In the genomic region with DNA sequence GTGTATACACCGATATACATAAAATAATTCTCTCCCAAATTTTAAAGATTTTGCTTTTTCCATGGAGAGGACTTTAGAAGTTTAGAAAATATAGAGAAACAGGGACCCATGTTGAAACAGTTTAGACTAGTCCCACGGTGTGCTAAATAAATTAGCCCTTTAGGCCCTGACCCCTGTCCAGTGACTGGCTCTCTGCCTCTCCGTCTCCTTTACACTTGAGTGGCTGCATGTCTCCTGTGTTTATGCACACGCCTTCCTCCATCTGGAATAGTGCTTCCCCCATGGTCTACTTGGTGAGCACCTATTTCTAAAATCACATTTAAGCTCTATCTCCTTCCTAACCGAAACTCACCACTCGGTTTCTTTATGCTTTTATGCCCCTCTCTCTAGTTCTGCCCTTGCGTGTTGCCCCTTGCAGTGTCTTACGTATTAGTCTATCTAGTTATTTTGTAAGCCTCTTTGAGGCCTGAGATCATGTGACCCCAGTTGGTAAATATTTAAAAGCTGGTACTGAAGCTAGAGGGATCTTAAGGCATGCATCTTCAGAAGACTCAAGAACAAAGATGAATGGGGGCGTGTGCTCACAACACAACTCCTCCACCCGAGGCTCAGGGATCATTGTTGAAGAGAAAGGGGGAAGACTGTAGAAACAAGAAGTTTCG, we compare ENCODE assay signal across 31 mouse cellular contexts. TPM values are rescaled to one million over a fixed set of nuclear protein-coding genes. Genes with fewer than 3 reads are reported as not detected.
A peak's percentile ranks its signal among the peaks of the same experiment; 100 is the strongest.
DNase-seq lines count a peak whose midpoint lies in the region; ATAC-seq and TF ChIP-seq lines count a peak whose summit lies in the region.
"Had no signal": no experiment of that assay in that cellular context is flagged by ENCODE, and none has a peak within 500 bp of the region (broad histone marks: within the 10 kb centered on the region; RNA-seq: fewer than 3 reads in every experiment).

No protein-coding gene starts in this region.

- H3K9ac ChIP-seq in heart, postnatal 0 days (replicated peaks; ENCODE audit: low read depth, low read length), result no peak overlapping the region
- H3K9ac ChIP-seq in heart, adult 2 months (ENCODE audit: low read depth, low read length), result no peak overlapping the region
- no peak overlapping the region for H3K9ac ChIP-seq in lung, embryonic 14.5 days
- H3K9ac ChIP-seq in kidney, postnatal 0 days (ENCODE audit: low read depth, low read length), result no peak overlapping the region
- no peak overlapping the region for H3K9ac ChIP-seq in hindbrain, embryonic 13.5 days
- H3K9ac ChIP-seq: embryonic facial prominence, embryonic 12.5 days; heart, embryonic 15.5 days; hindbrain, embryonic 15.5 days; liver, embryonic 13.5 days; neural tube, embryonic 12.5 days had no signal

- no peaks in the 10 kb centered on the region for H3K9me3 ChIP-seq in heart, postnatal 0 days (replicated peaks; ENCODE audit: control insufficient read depth, low read length)
- no peaks in the 10 kb centered on the region for H3K9me3 ChIP-seq in lung, embryonic 14.5 days (ENCODE audit: low read depth, low read length)
- H3K9me3 ChIP-seq in kidney, postnatal 0 days (replicated peaks; ENCODE audit: low read length), result no peaks in the 10 kb centered on the region
- no peaks in the 10 kb centered on the region for H3K9me3 ChIP-seq in hindbrain, embryonic 13.5 days
- H3K9me3 ChIP-seq: heart, embryonic 15.5 days; hindbrain, embryonic 15.5 days; liver, embryonic 13.5 days; neural tube, embryonic 12.5 days had no signal

- peaks cover 24% of the 10 kb centered on the region for H3K4me1 ChIP-seq in heart, postnatal 0 days (ENCODE audit: control insufficient read depth, insufficient read depth)
- peaks cover 6% of the 10 kb centered on the region for H3K4me1 ChIP-seq in heart, adult 2 months (ENCODE audit: control insufficient read depth, insufficient read depth, low read length)
- peaks cover 28% of the 10 kb centered on the region for H3K4me1 ChIP-seq in lung, embryonic 14.5 days (ENCODE audit: insufficient read depth)
- H3K4me1 ChIP-seq in kidney, postnatal 0 days (replicated peaks; ENCODE audit: insufficient read depth, low read length), result peaks cover 13% of the 10 kb centered on the region
- 0 out of 2 replicates have a peak, but pooled peaks cover 3% of the 10 kb centered on the region for H3K4me1 ChIP-seq in hindbrain, embryonic 13.5 days (replicated peaks)
- H3K4me1 ChIP-seq: hindbrain, embryonic 15.5 days; neural tube, embryonic 12.5 days had no signal

- no peak for ATAC-seq in heart, postnatal 0 days (ENCODE audit: insufficient read depth, low read depth)
- no peak for ATAC-seq in lung, embryonic 14.5 days (ENCODE audit: insufficient read depth)
- ATAC-seq in kidney, postnatal 0 days (replicated peaks; ENCODE audit: low FRiP score, low read depth), result no peak
- no peak for ATAC-seq in hindbrain, embryonic 13.5 days (ENCODE audit: low FRiP score)
- ATAC-seq: forebrain, embryonic 14.5 days; inflammation-experienced regulatory T-cells, adult 6 months; midbrain, embryonic 16.5 days had no signal

- WGBS in heart, postnatal 0 days, result 86% methylated on average over 11 of the region's 11 CpGs
- 85% methylated on average over 11 of the region's 11 CpGs for WGBS in heart, adult 2 months
- WGBS in lung, embryonic 14.5 days, result 41% methylated on average over 11 of the region's 11 CpGs
- 50% methylated on average over 11 of the region's 11 CpGs for WGBS in kidney, postnatal 0 days
- 80% methylated on average over 11 of the region's 11 CpGs for WGBS in hindbrain, embryonic 13.5 days

- H3K4me3 ChIP-seq in heart, postnatal 0 days (ENCODE audit: low read depth, low read length), result no peak overlapping the region
- H3K4me3 ChIP-seq in heart, adult 2 months, result no peak overlapping the region
- no peak overlapping the region for H3K4me3 ChIP-seq in lung, embryonic 14.5 days (ENCODE audit: low read depth, low read length)
- H3K4me3 ChIP-seq in kidney, postnatal 0 days (replicated peaks; ENCODE audit: low read depth, low read length), result no peak overlapping the region
- no peak overlapping the region for H3K4me3 ChIP-seq in hindbrain, embryonic 13.5 days
- H3K4me3 ChIP-seq: embryonic facial prominence, embryonic 12.5 days; heart, embryonic 15.5 days; hindbrain, embryonic 15.5 days; liver, embryonic 13.5 days; myocyte; neural tube, embryonic 12.5 days had no signal

- TF ChIP-seq POLR2A in heart, adult 2 months (IDR thresholded peaks at IDR 0.05; ENCODE audit: insufficient read depth, low read depth, low read length), result no peak

- no peak for TF ChIP-seq CTCF in heart, postnatal 0 days (IDR thresholded peaks at IDR 0.05; ENCODE audit: low read depth)
- no peak for TF ChIP-seq CTCF in heart, adult 2 months (IDR thresholded peaks at IDR 0.05)
- TF ChIP-seq CTCF in lung, embryonic 14.5 days (IDR thresholded peaks at IDR 0.05; ENCODE audit: low read depth), result no peak
- TF ChIP-seq CTCF in kidney, postnatal 0 days (IDR thresholded peaks at IDR 0.05; ENCODE audit: low read depth), result no peak

- intact Hi-C loops in heart, adult 2 months (cut with DNase I), result loop anchor here (10.0 kb wide), 1 partner anchor 171 kb away; no protein-coding TSS in a partner anchor

- peak; percentile 2 for DNase-seq in heart, postnatal 0 days (ENCODE audit: low spot score)
- DNase-seq in heart, adult 2 months, result no peak
- peak; percentile 5 for DNase-seq in lung, embryonic 14.5 days
- no peak for DNase-seq in lung, postnatal 10 days
- peak; percentile 34 for DNase-seq in kidney, postnatal 0 days (ENCODE audit: low spot score)
- no peak for DNase-seq in frontal cortex, postnatal 36 days (ENCODE audit: low spot score in 2 of 2)
- DNase-seq: adrenal gland, postnatal 14 days; cerebellum, adult 11 months; cerebellum, adult 9-11 months; embryo, embryonic 11 days; heart, postnatal 36 days; layer of hippocampus, postnatal 36 days; left cerebral cortex, postnatal 4 days; liver, embryonic 13.5 days; lung, adult 18-20 months; lung, postnatal 36 days; right cerebral cortex, adult 18-20 months; spleen, adult 18-20 months; thymus, adult 18-20 months; thymus, postnatal 25 days had no signal

- 0 out of 2 replicates have a peak, but pooled peaks cover under 1% of the 10 kb centered on the region for H3K36me3 ChIP-seq in heart, postnatal 0 days (replicated peaks; ENCODE audit: control insufficient read depth, insufficient read depth, low read length)
- H3K36me3 ChIP-seq in heart, adult 2 months (ENCODE audit: control insufficient read depth, insufficient read depth, low read length), result no peaks in the 10 kb centered on the region
- H3K36me3 ChIP-seq in lung, embryonic 14.5 days (ENCODE audit: insufficient read depth), result no peaks in the 10 kb centered on the region
- no peaks in the 10 kb centered on the region for H3K36me3 ChIP-seq in kidney, postnatal 0 days (ENCODE audit: insufficient read depth, low read length)
- no peaks in the 10 kb centered on the region for H3K36me3 ChIP-seq in hindbrain, embryonic 13.5 days
- H3K36me3 ChIP-seq: embryonic facial prominence, embryonic 12.5 days; hindbrain, embryonic 15.5 days; liver, embryonic 13.5 days; neural tube, embryonic 12.5 days had no signal

- no peaks in the 10 kb centered on the region for H3K27me3 ChIP-seq in heart, postnatal 0 days (ENCODE audit: control insufficient read depth, insufficient read depth, low read length)
- H3K27me3 ChIP-seq in heart, adult 2 months (ENCODE audit: control insufficient read depth, insufficient read depth, low read length), result no peaks in the 10 kb centered on the region
- H3K27me3 ChIP-seq in lung, embryonic 14.5 days (ENCODE audit: insufficient read depth, low read length), result no peaks in the 10 kb centered on the region
- H3K27me3 ChIP-seq in kidney, postnatal 0 days (ENCODE audit: insufficient read depth, low read length), result no peaks in the 10 kb centered on the region
- H3K27me3 ChIP-seq in hindbrain, embryonic 13.5 days, result no peaks in the 10 kb centered on the region
- H3K27me3 ChIP-seq: embryonic facial prominence, embryonic 12.5 days; heart, embryonic 15.5 days; hindbrain, embryonic 15.5 days; liver, embryonic 13.5 days; neural tube, embryonic 12.5 days had no signal

- no peak overlapping the region for H3K4me2 ChIP-seq in heart, postnatal 0 days (ENCODE audit: low read depth, low read length)
- H3K4me2 ChIP-seq in lung, embryonic 14.5 days, result no peak overlapping the region
- H3K4me2 ChIP-seq in kidney, postnatal 0 days (ENCODE audit: low read length), result no peak overlapping the region
- no peak overlapping the region for H3K4me2 ChIP-seq in hindbrain, embryonic 13.5 days
- H3K4me2 ChIP-seq: embryonic facial prominence, embryonic 12.5 days; heart, embryonic 15.5 days; hindbrain, embryonic 15.5 days; liver, embryonic 13.5 days; midbrain, embryonic 11.5 days; neural tube, embryonic 12.5 days had no signal

- H3K79me2 ChIP-seq in heart, adult 2 months (replicated peaks; ENCODE audit: control insufficient read depth, insufficient read depth, low read length), result no peaks in the 10 kb centered on the region

- no peak for TF ChIP-seq EP300 in heart, postnatal 0 days (IDR thresholded peaks at IDR 0.05; ENCODE audit: low read depth)
- TF ChIP-seq EP300 in heart, adult 2 months (IDR thresholded peaks at IDR 0.05; ENCODE audit: insufficient read depth, low read depth, low read length), result no peak

- H3K27ac ChIP-seq in heart, postnatal 0 days (ENCODE audit: low read depth), result no peak overlapping the region
- H3K27ac ChIP-seq in heart, adult 2 months, result no peak overlapping the region
- H3K27ac ChIP-seq in lung, embryonic 14.5 days (ENCODE audit: low read depth), result no peak overlapping the region
- no peak overlapping the region for H3K27ac ChIP-seq in kidney, postnatal 0 days
- H3K27ac ChIP-seq in hindbrain, embryonic 13.5 days, result no peak overlapping the region
- H3K27ac ChIP-seq: embryonic facial prominence, embryonic 12.5 days; heart, embryonic 15.5 days; hindbrain, embryonic 15.5 days; liver, embryonic 13.5 days; neural tube, embryonic 12.5 days had no signal

RNA-seq across cellular contexts. Expression of gene Alpk3, which starts 1.6 kb away (rescaled TPM):
- 42.9 and 70.8 TPM in 2 replicates for total RNA-seq in heart, postnatal 0 days (2014; rRNA removed; ENCODE audit: low replicate concordance)
- polyA plus RNA-seq in heart, postnatal 0 days (2015; fragmentation: Nextera tagmentation; extraction: Ambion mirVana), result 18.3 and 19.1 TPM in 2 replicates
- 100 to 1,000 TPM; 117 to 137 TPM for total RNA-seq in heart, adult 2 months (2021)
- 32.3 and 32.4 TPM in 2 replicates for polyA plus RNA-seq in heart, adult 2 months (2012; rRNA removed)
- polyA plus RNA-seq in lung, embryonic 14.5 days (2014; fragmentation: Nextera tagmentation; extraction: Ambion mirVana), result 0.63 and 0.85 TPM in 2 replicates
- 0.18 and 0.22 TPM in 2 replicates for polyA plus RNA-seq in kidney, postnatal 0 days (2015; fragmentation: Nextera tagmentation; extraction: Ambion mirVana)
- polyA plus RNA-seq in hindbrain, embryonic 13.5 days (2015; fragmentation: Nextera tagmentation; extraction: Ambion mirVana), result 0.14 and 0.16 TPM in 2 replicates

RNA-seq across cellular contexts. Expression of gene Slc28a1, which starts 58.8 kb away (rescaled TPM):
- total RNA-seq in heart, postnatal 0 days (2014; rRNA removed; ENCODE audit: low replicate concordance), result not detected in 2 replicates
- 0.04 and 0.05 TPM in 2 replicates for polyA plus RNA-seq in heart, postnatal 0 days (2015; fragmentation: Nextera tagmentation; extraction: Ambion mirVana)
- total RNA-seq in heart, adult 2 months (2021), result under 1 TPM; 0.18 to 0.20 TPM
- polyA plus RNA-seq in heart, adult 2 months (2012; rRNA removed), result 0.08 and 0.20 TPM in 2 replicates
- polyA plus RNA-seq in lung, embryonic 14.5 days (2014; fragmentation: Nextera tagmentation; extraction: Ambion mirVana), result not detected in 2 replicates
- 1.1 and 1.3 TPM in 2 replicates for polyA plus RNA-seq in kidney, postnatal 0 days (2015; fragmentation: Nextera tagmentation; extraction: Ambion mirVana)
- not detected in 2 replicates for polyA plus RNA-seq in hindbrain, embryonic 13.5 days (2015; fragmentation: Nextera tagmentation; extraction: Ambion mirVana)
- total RNA-seq: layer of hippocampus, postnatal 36 days; megakaryocyte, adult 5-6 weeks had no signal
- polyA plus RNA-seq: embryonic facial prominence, embryonic 12.5 days; forebrain, embryonic 14.5 days; hindbrain, embryonic 15.5 days; inflammation-experienced regulatory T-cells, adult 6 months; midbrain, embryonic 16.5 days; myocyte; neural tube, embryonic 12.5 days had no signal

Comparison
In these comparisons a context has a peak if more than half of its experiments do, and no peak if none do; other contexts are left out.
1. DNase-seq: peak in heart, postnatal 0 days (single experiment), lung, embryonic 14.5 days (single experiment) and kidney, postnatal 0 days (single experiment); none in heart, adult 2 months (0 of 2), lung, postnatal 10 days (single experiment) and frontal cortex, postnatal 36 days (0 of 2).
2. RNA of gene Alpk3, which starts 1.6 kb away (polyA plus RNA-seq): 32.3 to 32.4 TPM in heart, adult 2 months and 18.3 to 19.1 TPM in heart, postnatal 0 days; 0.63 to 0.85 TPM in lung, embryonic 14.5 days, 0.18 to 0.22 TPM in kidney, postnatal 0 days and 0.14 to 0.16 TPM in hindbrain, embryonic 13.5 days; every median in the first group is over 10 times any median in the second.